Mouse (Mus musculus) cerebellum, adult 9-11 months (tissue): ENCODE results near the gene Abcb6.

ENCODE experiments used
- DNase-seq: peaks from one replicate; pipeline ENCODE4 v3.0.0; 2022

The Abcb6 gene

DNA sequence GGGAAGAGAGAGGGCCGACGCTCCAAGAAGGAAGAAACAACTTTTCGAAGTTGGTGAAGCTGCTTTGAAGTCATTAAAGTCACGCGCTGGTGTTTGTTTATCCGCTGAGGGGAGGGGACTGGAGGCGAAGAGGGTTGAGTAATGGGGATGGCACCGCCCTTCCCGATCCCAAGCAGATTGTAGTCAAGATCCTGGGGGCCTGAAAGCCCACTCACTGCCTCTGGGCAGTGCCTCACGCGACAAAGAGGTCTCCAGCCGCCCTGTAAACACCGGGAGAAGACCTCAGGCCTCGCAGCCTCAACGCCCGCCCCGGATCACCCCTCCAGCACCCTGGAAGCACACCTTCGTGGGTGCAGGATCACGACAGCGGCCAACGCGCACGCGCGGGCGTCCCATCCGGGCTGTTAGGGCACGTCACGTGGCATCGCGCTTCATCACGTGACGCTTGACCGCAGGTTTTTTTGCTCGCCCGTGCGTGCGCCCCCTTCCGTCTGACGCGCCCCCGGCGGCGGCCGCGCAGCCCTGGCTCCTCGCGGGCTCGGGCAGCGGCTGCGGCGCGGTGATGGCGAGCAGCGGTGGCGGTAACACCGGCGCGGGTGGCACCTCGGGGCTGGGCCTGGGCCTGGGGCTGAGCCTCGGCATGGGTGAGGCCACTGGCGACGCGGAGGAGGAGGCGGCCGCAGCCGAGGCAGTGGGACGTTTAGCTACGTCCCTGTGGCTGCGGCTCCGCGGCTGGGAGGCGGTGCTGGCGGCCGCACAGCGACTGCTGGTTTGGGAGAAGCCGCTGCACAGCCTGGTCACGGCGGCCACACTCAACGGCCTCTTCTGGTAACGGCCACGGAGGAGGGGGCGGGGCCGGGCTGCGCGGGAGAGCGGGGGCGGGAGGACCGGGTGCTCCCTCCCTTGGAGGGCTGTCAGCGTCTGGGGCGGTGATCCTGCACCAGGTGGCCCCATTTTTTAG, 37.6 kb downstream of the Abcb6 start, which contains the start of the genes Cnppd1 and Retreg2:
Gene Cnppd1 (minus strand): TSS at position 411 of the 961 bp plus-strand sequence.
Gene Retreg2 (plus strand): TSS at position 478 of the 961 bp plus-strand sequence.
- DNase-seq = peak; percentile 96

DNA sequence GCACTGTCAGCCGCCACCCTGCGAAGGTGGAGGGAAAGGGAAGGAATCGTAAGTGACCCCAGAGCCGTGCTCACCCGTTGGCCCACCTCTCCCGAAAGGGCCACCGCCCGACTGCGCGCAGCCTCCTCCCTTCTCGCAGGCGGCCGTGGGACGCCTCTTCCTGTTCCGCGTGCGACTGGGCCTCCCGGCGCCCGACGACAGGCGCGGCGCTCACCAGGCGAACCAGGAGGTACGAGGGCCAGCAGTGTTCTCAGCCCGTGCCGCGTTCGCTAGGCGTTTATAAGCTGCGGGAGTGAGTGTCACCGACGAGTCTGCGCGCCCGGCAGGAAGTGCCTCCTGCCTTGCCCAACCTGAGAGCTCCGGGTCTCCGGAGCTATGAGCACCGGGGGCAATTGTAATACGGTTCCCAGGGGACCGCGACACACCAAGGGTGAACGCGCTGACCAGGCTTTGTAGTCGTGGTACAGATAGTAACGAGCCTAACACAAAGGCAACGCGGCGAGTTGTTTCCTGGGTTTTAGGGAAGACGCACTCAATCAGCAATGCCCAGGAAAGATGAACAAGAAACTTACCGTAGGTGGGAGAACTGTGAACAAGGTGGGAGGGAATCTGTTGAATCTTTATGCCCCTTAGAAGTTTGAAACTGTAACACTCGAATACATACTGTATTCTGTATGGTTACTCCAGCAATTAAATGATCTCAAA, 38.6 kb downstream of the Abcb6 start:
- peak; percentile 64 for DNase-seq

DNA sequence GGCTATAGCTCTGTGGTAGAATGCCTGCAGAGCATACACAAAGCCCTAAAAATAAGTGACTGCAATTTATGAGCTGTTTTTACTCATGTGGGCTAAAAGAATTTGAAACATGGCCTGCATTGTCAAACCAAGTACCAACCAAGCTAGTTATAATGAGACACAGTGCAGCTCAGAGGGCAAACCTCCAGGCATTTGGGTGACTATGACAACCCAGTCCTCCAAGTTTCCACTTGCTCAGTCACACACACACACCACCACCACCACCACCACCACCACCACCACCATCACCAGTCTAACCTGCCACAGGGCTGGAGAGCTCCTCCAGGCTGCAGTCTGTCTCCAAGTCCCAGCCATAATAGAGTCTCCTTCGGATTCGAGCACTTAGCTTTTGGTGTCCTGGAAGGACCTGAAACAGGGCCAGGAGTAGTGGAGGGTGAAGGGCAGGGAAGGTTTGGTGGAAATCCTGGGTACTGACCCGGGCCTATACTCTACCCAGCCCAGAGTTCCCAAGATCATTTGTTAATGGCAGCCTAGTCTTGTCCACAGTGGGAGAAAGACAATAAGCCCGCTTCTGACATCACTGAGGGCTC, 39.5 kb downstream of the Abcb6 start:
- DNase-seq = no peak

DNA sequence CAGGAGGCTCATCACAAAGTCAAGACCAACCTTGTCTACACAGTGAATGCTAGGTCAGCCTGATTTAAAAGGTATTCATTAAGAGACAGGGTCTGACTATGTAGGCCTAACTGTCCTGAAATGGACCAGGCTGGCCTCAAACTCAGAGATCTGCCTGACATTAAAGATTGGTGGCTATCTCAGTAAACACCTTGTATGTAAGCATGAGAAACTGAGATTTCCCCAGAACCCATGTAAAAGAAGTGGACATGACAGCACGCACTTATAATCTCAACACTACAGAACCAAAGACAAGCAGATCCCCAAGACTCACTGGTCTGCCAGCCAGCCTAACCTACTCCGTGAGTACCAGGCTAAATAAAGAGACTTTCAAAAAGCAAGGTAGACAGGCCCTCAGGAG, 41.7 kb downstream of the Abcb6 start:
- DNase-seq = no peak

DNA sequence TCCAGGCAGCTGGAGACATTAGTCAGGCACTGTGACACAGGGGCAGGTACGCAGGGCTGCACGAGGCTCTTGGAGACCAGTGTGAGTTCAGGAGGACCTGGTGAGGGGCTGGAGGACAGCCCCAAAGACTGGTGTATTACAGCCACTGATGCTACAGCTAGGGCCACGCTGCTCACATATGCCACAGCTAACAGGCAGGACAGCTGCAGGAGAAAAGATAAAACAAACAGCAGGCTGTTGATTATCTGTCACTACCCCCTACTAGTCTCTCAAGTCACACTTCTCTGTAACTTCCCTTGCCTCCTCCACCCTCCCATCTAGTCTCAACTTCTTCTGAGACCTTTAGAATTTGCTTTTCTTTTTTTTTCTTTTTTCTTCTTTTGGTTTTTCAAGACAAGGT, 43.5 kb downstream of the Abcb6 start:
- DNase-seq = no peak

DNA sequence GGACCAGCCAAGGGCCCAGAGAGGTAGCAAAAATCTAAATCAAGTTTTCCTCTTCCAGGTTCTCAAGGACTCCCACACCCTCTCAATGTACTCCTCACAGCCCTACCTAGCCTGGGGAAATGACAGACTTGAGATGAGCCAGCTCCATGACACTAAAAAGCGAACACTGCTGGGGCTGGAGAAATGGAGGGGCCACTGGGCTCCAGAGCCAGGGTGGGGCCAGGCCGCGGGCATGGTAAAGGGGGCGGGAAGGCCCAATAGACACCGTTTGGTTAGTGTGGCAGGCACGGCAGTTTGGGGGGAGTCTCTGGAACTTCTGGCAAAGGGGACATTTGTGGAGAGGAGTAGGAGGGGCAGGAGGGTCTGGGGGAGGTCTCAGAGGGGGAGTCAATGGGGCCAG, 43.9 kb downstream of the Abcb6 start:
- no peak for DNase-seq

DNA sequence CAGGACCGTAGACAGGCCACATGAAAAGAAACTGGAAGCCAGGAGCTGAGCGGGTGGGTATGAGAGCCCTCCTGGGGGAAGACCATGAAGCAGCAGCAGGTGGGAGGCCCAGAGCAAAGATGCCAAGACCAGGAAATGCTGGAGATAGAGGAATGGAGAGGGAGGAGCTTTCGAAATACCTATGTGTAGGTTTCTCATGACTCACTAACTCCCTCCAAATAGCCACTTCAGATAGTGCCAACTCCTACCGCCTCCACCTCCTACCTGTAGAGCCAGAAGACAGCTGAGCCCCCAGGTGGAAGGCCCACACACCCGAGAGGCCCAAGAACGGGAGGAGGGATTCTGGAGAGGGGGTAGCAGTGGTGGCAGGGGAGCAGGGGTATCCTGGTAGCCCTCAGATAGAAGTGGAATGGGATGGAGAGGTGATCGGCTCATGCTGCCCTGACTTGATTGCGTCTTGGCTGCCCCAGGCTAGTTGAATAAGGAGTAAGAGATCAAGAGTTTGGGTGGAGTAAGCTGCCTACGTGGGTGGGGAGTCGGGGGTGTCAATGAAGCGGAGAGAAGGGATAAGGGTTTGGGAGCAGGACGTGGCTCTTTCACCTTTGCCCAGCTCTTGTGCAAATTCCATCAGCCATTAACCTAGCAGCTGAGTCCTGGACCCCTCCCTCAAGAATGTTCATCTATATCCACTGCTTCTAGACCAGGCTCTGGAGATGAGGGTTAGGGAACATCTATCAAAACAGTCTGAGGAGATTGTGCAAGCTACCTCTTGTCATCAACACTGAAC, 46.6 kb downstream of the Abcb6 start, which contains the start of gene Slc23a3:
Gene Slc23a3 (minus strand): TSS at position 470 of the 787 bp plus-strand sequence.
- no peak for DNase-seq

DNA sequence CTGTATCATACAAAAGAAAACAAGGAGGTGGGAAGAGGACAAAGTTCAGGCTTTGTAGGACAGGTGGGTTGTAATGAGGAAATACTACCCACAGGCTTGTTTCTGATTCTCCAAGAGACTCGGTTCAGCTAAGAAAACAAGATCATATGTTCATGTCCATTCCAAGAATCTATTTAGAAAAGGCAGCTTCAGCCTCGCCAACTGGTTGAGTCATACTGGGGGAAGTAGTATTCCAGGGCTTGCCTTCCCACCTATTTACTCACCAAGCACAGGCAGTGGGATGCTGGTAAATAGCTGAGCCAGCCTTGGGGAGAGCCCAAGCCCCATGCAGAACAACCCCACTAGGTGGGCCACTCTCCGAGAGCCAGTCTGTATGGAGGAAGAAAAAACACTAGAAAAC, 51.6 kb downstream of the Abcb6 start:
- DNase-seq = no peak

DNA sequence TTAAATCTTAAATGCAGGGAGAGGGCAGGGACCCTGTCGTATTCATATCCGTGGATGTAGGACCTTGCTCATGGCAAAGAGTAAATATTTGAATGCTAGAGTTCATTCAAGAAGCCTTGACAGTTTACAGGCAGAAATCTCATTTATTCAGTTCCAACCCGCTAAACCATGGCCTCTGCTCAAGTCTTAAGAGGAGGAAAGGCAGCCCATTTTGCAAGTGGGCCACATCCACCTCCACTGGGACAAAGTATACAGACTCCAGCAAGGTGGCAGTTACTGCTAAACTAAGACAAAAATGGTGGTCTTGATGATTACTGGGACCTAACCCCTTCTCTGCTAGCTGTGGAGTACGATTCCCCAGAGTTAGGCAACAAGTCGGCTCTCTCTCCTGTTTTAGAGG, 54.8 kb downstream of the Abcb6 start:
- DNase-seq = no peak

DNA sequence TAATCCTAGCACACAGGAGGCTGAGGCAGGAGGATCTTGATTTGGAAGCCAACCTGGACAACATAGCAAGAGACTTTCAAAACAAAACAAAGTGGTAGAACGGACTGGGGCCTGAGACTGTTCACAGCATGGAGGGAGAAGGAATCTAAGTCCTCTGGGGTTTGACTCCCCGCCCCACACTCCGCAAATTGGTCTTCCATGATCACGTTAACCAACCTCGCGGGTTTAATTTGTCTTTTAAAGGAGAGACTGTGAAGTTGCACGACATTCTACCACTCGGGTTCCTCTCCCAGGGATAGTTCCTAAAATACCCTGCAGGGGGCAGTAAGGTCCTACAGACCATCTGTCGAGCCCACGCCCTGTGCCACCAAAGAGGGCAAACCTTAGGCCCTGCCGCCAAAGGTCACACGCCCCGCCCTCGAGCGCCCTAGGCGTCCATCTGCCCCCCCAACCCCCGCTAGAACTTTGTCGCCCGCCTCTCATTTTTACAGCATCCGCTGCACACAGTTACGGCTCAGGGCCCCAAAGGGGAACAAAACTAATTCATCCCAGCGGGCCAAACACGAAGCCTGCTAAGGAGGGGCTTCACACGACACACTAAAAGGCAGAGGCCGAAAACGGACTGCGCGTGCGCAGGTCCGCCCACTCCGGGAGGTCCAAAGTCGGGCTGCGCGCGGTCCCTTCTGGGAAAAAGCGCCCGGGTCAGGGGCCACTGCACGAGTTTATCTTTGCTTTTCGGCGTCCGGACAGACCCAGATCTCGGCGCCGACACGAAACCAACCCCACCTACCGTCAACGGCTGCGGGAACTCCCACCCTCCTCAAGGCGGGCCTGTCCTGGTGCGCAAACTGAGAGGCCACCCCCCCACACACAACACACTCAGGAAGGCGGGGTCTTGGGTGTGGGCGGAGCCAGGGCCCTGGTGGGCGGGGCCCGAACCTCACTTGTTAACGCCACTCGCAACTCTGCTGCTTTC, 55.6 kb downstream of the Abcb6 start, which contains the start of gene Nhej1:
Gene Nhej1 (minus strand): TSS at position 855 of the 976 bp plus-strand sequence.
- peak; percentile 92 for DNase-seq

DNA sequence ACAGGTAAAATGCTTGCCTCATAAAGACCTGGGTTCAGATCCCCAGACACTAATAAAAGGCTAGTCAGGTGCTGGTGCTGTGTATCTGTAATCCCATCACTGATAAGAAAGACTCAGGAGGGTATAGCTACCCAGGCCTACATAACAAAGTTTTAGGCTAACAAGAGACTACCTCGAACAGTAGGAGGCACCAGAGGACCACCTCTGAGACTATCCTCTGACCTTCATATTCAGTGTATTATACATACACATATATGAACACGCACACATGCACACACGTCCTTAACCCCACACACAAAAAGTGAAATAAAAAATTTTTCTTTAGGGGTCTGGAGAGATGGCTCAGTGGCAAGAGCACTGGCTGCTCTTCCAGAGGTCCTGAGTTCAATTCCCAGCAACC, 58.0 kb downstream of the Abcb6 start:
- no peak for DNase-seq
